Mouse (Mus musculus) bone marrow macrophage, adult 2 months (primary cell): Measurements from ENCODE around the gene Slc35f4. TPM values are rescaled to one million over a fixed set of nuclear protein-coding genes. Genes with fewer than 3 reads are reported as not detected.

Experiments
- H3K27ac ChIP-seq: 2 replicates; pipeline ENCODE4 v1.5.1; 2012; ENCODE audit warnings: low read depth, low read length; ENCODE audit not compliant: insufficient read depth
- H3K4me1 ChIP-seq: 2 replicates; pipeline ENCODE4 v1.6.1; 2012; ENCODE audit warnings: low read length; ENCODE audit not compliant: control insufficient read depth, insufficient read depth
- H3K4me3 ChIP-seq: 2 replicates; pipeline ENCODE4 v1.5.1; 2012; ENCODE audit warnings: mild to moderate bottlenecking, low read length, moderate library complexity; ENCODE audit not compliant: insufficient read depth
- CTCF ChIP-seq: IDR thresholded peaks from 2 replicates; pipeline ENCODE4 v1.5.1; 2012; ENCODE audit warnings: low read depth, mild to moderate bottlenecking, low read length, moderate library complexity
- POLR2A ChIP-seq: IDR thresholded peaks from 2 replicates; pipeline ENCODE4 v1.6.1; 2012; ENCODE audit warnings: mild to moderate bottlenecking, low read depth, low read length, borderline replicate concordance
- polyA plus RNA-seq: library from polyadenylated mRNA; stranded (reverse); fragments of >200 nt; gene quantifications from 2 replicates; pipeline ENCODE4 v1.2.4, GENCODE M21; 2012; ENCODE audit not compliant: missing spikeins, insufficient read depth, insufficient read length

Slc35f4 gene
- polyA plus RNA-seq, result not detected in 2 replicates

GRCm38 (mm10) chr14:49525931-49526291, at the start of gene Slc35f4:
Gene Slc35f4 (minus strand): TSS chr14:49526046.
- Histone ChIP-seq H3K4me3 (no peak within 1 kb of the TSS), H3K4me1 (no peaks in the 10 kb centered on the region), H3K27ac (no peak within 1 kb of the TSS)
- no peak for TF ChIP-seq POLR2A
- TF ChIP-seq CTCF, result no peak

DNA sequence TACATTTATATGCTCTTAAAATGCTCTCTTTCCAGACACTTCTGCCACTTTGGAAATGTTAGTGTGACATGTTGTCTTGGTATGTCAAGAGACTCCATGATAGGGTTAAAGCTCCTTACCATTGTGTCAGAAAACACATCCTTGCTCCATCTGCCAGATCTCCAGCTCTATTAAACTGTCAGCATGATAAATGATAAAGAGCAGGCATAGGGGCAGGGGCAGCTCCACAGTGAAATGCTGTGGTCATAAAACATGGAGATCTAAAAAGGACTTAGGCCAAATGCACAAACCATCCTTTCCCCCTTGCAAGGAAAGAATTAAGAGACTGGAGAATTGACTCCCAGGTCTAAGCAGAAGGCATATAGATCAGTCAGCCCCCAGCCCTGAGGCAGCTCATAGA, 42.5 kb upstream of the Slc35f4 start:
- H3K4me1 ChIP-seq, result no peaks in the 10 kb centered on the region
- TF ChIP-seq POLR2A (no peak), CTCF (no peak)
- no peak overlapping the region for H3K4me3 ChIP-seq
- H3K27ac ChIP-seq, result no peak overlapping the region

DNA sequence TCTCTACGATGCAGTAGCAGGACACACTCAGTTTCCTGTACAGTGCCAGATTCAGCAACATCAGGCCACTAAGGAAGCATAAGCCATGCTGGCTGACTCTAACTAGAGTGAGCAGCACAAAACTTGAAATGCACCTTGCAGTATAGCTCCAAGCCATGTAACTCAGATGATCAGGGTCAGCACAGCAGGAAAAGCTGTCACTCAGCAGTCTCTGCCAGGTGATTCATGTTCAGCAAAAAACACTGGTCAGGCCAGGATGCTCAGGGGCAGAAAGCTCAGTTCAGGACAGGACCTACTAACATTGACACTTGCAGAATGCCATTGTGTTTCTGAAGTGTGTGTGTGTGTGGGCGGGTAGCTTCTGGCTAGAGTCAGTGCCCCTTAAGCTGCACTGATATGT, 34.9 kb upstream of the Slc35f4 start:
- no peak for TF ChIP-seq POLR2A
- TF ChIP-seq CTCF, result no peak
- no peak overlapping the region for H3K27ac ChIP-seq
- H3K4me1 ChIP-seq, result no peaks in the 10 kb centered on the region
- H3K4me3 ChIP-seq, result no peak overlapping the region

GRCm38 (mm10) chr14:49540104-49540503, 14.3 kb upstream of the Slc35f4 start:
- H3K4me3 ChIP-seq, result no peak overlapping the region
- TF ChIP-seq POLR2A (no peak), CTCF (no peak)
- H3K27ac ChIP-seq, result no peak overlapping the region
- H3K4me1 ChIP-seq, result no peaks in the 10 kb centered on the region

DNA sequence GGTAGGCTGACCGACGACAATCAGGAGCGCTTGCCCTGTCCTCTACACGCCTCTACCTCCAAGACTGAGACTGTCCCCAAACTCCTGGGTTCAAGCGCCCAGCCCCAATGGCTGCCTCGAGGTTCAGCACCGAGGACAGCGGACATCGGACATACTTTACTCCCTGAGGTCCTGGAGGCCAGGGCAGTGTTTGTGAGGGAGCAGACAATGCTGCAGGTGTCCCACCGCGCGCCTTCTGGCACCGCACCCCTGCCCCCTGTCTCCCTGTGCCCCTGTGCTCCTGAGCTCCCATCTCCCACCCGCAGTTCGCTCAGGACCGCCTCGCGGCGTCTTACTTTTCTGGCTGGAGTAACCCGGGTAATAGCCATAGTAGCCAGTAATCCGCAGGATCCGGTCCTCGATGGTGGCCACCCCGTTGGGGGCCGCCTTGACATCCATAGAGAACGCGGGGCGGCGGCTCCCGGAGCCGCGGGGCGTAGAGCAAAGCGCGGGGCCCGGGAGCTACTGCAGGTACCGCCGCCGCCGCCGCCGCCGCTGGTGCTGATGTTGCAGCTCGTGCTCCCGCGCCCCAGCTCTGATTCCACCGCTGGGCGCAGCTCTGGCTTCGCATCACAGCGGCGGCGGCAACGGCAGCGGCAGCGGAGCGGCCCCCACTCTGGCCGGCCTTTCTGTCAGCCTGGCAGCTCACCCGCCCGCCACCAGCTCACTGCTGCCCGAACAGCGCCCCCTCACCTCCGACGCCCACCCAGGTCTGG, 493 bp downstream of the Slc35f4 start:
- Histone ChIP-seq H3K4me1 (no peaks in the 10 kb centered on the region), H3K4me3 (no peak overlapping the region), H3K27ac (no peak overlapping the region)
- TF ChIP-seq POLR2A (no peak), CTCF (no peak)

DNA sequence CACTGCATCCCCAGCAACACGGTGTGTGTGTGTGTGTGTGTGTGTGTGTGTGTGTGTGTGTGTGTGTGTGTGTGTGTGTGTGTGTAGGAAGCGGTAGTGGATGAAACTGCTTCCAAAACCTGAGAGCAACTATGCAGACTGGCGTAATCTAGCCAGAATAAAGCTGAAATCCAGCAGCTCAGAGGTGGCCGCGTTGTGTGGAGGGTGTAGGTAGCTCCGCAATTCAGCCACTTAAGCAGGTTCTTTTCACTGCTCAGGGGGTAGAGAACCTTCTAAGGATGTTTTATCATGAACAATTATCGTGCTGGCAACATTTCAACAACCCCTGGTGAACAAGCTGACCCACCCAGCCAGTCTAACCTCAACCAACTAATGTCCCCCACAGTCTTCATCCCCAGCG, 1.2 kb downstream of the Slc35f4 start:
- no peak overlapping the region for H3K4me3 ChIP-seq
- no peak overlapping the region for H3K27ac ChIP-seq
- TF ChIP-seq POLR2A (no peak), CTCF (no peak)
- H3K4me1 ChIP-seq, result no peaks in the 10 kb centered on the region

GRCm38 (mm10) chr14:49515096-49515665, 10.7 kb downstream of the Slc35f4 start:
- Histone ChIP-seq H3K27ac (no peak overlapping the region), H3K4me1 (no peaks in the 10 kb centered on the region), H3K4me3 (no peak overlapping the region)
- TF ChIP-seq POLR2A (no peak), CTCF (no peak)

DNA sequence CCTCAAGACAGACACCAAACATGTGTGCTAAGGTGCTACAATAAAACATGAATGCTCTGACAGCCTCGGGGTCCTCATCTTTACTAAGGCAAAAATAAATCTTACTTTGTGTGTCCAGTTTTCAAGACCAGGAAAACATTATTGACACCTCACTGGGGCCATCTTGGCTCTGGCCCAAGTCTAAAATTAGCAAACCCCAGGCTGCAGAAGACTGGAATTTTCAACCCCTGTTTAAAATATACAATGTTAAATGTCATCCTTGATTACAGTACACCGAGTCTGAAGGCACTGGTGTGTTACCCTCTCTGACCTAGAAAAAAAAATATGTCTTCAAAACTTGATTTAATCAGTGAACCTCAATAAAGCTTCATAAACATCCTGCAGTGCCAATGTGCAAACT, 11.7 kb downstream of the Slc35f4 start:
- Histone ChIP-seq H3K27ac (no peak overlapping the region), H3K4me3 (no peak overlapping the region), H3K4me1 (no peaks in the 10 kb centered on the region)
- TF ChIP-seq CTCF (no peak), POLR2A (no peak)

DNA sequence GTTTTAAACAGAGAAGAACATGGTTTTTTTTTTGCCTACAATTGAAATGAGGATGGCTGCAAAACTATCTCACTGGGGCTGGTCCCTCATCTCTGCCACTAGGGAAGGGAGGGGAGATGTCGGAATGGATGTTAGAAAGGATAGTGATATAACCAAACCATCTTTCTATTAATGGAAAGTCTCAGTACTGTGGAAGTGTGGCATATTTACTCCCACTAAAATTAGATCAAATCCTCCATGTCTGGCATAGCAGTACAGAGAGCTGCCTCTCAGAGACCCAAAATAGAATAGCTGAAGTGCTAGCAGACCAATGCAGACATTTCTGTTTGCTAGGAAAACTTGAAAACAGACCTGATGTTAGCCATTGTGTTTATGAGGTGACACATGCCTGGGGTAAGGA, 30.7 kb downstream of the Slc35f4 start:
- Histone ChIP-seq H3K4me3 (no peak overlapping the region), H3K4me1 (no peaks in the 10 kb centered on the region), H3K27ac (no peak overlapping the region)
- TF ChIP-seq CTCF (no peak), POLR2A (no peak)

GRCm38 (mm10) chr14:49493793-49494192, 32.1 kb downstream of the Slc35f4 start:
- Histone ChIP-seq H3K4me3 (no peak overlapping the region), H3K4me1 (no peaks in the 10 kb centered on the region), H3K27ac (no peak overlapping the region)
- no peak for TF ChIP-seq POLR2A
- TF ChIP-seq CTCF, result no peak

DNA sequence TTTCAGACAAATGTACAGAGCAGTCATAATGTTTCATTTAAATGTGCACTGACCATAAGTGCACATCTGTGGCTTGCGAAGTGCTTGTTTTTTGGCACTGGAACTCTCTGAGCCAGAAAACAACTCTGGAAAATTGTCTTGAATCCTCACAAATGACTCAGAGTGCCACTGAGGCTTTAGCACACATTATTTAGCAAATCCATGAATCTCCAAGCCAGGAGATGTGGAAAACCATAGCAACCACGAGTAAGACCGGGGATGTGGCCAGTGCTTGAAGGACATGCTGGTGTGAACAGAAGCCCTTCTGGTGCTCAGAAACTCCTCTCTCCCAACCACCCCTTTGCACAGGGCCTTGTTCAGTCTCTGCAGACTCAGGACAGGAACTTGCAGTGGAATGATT, 33.3 kb downstream of the Slc35f4 start:
- TF ChIP-seq CTCF (no peak), POLR2A (no peak)
- H3K4me1 ChIP-seq, result no peaks in the 10 kb centered on the region
- H3K4me3 ChIP-seq, result no peak overlapping the region
- no peak overlapping the region for H3K27ac ChIP-seq
